Mouse (Mus musculus) layer of hippocampus, adult 18-20 months (tissue): ENCODE data around the gene Actr2. TPM values are rescaled to one million over a fixed set of nuclear protein-coding genes. Genes with fewer than 3 reads are reported as not detected.
"Not testable (repeated sequence)": the region's sequence is repeated elsewhere in the genome, so short reads cannot be mapped to it uniquely, and the experiment has no call there.

Experiments used
- DNase-seq, 2 experiments: peaks; one replicate each; pipeline ENCODE4 v3.0.0; 2022; ENCODE audit warnings: low spot score in 2 of 2
- total RNA-seq, 2 experiments: library from RNA; stranded (reverse); gene quantifications; 2 replicates each; pipeline ENCODE4 v1.2.3; 2021

Actr2 gene
- total RNA-seq, 2 experiments from 2014 or later, result 335 to 358 TPM

- DNase-seq, result no peak
Measured at GRCm38 (mm10) chr11:20053951-20054350, 58.8 kb downstream of the Actr2 start.

- DNase-seq, result no peak
Measured at GRCm38 (mm10) chr11:20052814-20053536, 59.7 kb downstream of the Actr2 start.

- DNase-seq, result no peak
Measured at GRCm38 (mm10) chr11:20045586-20045985, 67.1 kb downstream of the Actr2 start.

- DNase-seq, result peak in 1 of 2 experiments; percentile 53
Measured at GRCm38 (mm10) chr11:20043256-20043655, 69.5 kb downstream of the Actr2 start.

- DNase-seq, result peak in 1 of 2 experiments; percentile 67
Measured at GRCm38 (mm10) chr11:20042106-20042505, 70.6 kb downstream of the Actr2 start.

- DNase-seq, result peak in 1 of 2 experiments; percentile 42
Measured at GRCm38 (mm10) chr11:20041164-20041920, 71.4 kb downstream of the Actr2 start.

- peak in 1 of 2 experiments; percentile 72 for DNase-seq
Measured at GRCm38 (mm10) chr11:20038723-20039122, 74.0 kb downstream of the Actr2 start.

GRCm38 (mm10) chr11:20037739-20038138 lies 75.0 kb downstream of the Actr2 start:
- DNase-seq, result no peak

GRCm38 (mm10) chr11:20035972-20036371 lies 76.7 kb downstream of the Actr2 start:
- no peak for DNase-seq

- peak in 1 of 2 experiments; percentile 68 for DNase-seq
Measured at GRCm38 (mm10) chr11:20035343-20035928, 77.3 kb downstream of the Actr2 start.

- no peak for DNase-seq
Measured at GRCm38 (mm10) chr11:20034337-20034947, 78.3 kb downstream of the Actr2 start.

GRCm38 (mm10) chr11:20033541-20034160 lies 79.1 kb downstream of the Actr2 start:
- DNase-seq, result no peak

GRCm38 (mm10) chr11:20031536-20031935 lies 81.2 kb downstream of the Actr2 start:
- no peak for DNase-seq

- DNase-seq, result not testable (repeated sequence)
Measured at GRCm38 (mm10) chr11:20030973-20031372, 81.7 kb downstream of the Actr2 start.

GRCm38 (mm10) chr11:20029014-20029413 lies 83.7 kb downstream of the Actr2 start:
- no peak for DNase-seq

- no peak for DNase-seq
Measured at GRCm38 (mm10) chr11:20028396-20028795, 84.3 kb downstream of the Actr2 start.

GRCm38 (mm10) chr11:20027719-20028118 lies 85.0 kb downstream of the Actr2 start:
- no peak for DNase-seq

- DNase-seq, result no peak
Measured at GRCm38 (mm10) chr11:20025899-20026298, 86.8 kb downstream of the Actr2 start.

- no peak for DNase-seq
Measured at GRCm38 (mm10) chr11:20022911-20023482, 89.7 kb downstream of the Actr2 start.

GRCm38 (mm10) chr11:20022462-20022861 lies 90.3 kb downstream of the Actr2 start:
- DNase-seq, result no peak

GRCm38 (mm10) chr11:20020720-20021119 lies 92.0 kb downstream of the Actr2 start:
- DNase-seq, result no peak
